Mouse (Mus musculus): ENCODE data around the gene Cep95.
"Not testable (repeated sequence)": the region's sequence is repeated elsewhere in the genome, so short reads cannot be mapped to it uniquely, and the experiment has no call there.

The Cep95 gene

GRCm38 (mm10) chr11:106788775-106789459, at the start of gene Cep95, which contains the start of gene Ddx5:
Cep95 (plus strand) TSS chr11:106789252.
Ddx5 (minus strand) TSS chr11:106789185.
- DNase-seq (ENCODE audit: low spot score) = peak; percentile 98

DNA sequence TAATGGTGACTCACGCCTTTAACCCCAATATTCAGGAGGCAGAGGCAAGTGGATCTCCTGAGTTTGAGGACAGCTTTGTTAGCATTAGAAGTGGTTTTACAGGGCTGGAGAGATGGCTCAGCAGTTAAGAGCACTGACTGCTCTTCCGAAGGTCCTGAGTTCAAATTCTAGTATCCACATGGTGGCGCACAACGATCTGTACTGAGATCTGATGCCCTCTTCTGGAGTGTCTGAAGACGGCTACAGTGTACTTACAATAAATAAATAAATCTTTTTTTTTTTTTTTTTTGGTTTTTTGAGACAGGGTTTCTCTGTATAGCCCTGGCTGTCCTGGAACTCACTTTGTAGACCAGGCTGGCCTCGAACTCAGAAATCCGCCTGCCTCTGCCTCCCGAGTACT, 48.3 kb upstream of the Cep95 start:
- not testable (repeated sequence) for DNase-seq (ENCODE audit: low spot score)

DNA sequence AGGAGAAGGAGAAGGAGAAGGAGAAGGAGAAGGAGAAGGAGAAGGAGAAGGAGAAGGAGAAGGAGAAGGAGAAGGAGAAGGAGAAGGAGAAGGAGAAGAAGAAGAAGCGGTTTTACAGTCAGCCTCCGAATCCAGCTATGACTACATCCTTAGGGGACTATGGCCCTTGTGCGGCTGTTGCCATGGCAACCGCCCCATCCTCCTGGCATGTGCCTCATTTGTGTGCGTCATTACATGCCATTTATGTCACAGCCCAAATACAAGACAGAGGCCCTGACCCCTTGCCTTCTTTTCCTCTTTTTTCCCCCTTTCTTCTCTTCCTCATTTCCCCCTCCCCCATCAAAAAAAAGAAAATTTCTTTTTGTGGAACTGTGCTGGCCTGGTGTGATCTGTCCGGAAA, 47.8 kb upstream of the Cep95 start:
- DNase-seq (ENCODE audit: low spot score) = no peak

DNA sequence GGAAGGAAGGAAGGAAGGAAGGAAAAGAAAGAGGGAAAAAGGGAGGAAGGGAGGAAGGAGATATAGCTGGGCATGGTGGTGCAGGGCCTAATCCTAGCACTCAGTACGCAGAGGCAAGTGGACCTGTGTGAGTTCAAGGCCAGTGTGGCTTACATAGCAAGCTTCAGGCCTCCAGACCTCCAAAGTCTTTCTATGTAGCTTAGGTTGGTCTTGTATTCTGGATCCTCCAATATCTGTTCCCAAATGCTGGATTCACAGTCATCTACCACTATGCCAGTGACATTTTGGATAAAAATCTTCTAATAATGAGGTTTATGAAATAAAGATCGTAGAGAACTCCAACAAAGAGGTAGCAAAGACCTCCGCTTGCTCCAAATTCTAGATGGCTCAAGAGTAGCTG, 47.2 kb upstream of the Cep95 start:
- DNase-seq (ENCODE audit: low spot score) = no peak

- DNase-seq (ENCODE audit: low spot score) = no peak
Observed at GRCm38 (mm10) chr11:106742388-106742841, 46.6 kb upstream of the Cep95 start.

GRCm38 (mm10) chr11:106744949-106745348, 44.1 kb upstream of the Cep95 start:
- no peak for DNase-seq (ENCODE audit: low spot score)

DNA sequence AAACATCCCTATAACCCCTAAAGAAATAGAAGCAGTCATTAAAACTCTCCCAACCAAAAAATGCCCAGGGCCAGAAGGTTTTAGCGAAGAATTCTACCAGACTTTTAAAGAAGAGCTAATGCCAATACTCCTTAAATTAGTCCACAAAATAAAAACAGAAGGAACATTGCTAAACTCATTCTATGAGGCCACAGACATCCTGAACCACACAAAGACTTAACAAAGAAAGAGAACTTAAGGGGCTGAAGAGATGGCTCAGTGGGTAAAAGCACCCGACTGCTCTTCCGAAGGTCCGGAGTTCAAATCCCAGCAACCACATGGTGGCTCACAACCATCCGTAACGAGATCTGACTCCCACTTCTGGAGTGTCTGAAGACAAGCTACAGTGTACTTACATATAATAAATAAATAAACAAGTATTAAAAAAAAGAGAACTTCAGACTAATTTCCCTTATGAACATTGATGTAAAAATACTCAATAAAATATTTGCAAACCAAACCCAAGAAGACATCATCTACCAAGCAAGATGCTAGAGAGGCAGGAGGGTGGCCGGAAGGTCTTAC, 39.4 kb upstream of the Cep95 start:
- DNase-seq (ENCODE audit: low spot score) = not testable (repeated sequence)

GRCm38 (mm10) chr11:106750121-106750751, 38.8 kb upstream of the Cep95 start, which contains the start of gene Pecam1:
Pecam1 (minus strand) TSS chr11:106750628.
- DNase-seq (ENCODE audit: low spot score) = no peak

DNA sequence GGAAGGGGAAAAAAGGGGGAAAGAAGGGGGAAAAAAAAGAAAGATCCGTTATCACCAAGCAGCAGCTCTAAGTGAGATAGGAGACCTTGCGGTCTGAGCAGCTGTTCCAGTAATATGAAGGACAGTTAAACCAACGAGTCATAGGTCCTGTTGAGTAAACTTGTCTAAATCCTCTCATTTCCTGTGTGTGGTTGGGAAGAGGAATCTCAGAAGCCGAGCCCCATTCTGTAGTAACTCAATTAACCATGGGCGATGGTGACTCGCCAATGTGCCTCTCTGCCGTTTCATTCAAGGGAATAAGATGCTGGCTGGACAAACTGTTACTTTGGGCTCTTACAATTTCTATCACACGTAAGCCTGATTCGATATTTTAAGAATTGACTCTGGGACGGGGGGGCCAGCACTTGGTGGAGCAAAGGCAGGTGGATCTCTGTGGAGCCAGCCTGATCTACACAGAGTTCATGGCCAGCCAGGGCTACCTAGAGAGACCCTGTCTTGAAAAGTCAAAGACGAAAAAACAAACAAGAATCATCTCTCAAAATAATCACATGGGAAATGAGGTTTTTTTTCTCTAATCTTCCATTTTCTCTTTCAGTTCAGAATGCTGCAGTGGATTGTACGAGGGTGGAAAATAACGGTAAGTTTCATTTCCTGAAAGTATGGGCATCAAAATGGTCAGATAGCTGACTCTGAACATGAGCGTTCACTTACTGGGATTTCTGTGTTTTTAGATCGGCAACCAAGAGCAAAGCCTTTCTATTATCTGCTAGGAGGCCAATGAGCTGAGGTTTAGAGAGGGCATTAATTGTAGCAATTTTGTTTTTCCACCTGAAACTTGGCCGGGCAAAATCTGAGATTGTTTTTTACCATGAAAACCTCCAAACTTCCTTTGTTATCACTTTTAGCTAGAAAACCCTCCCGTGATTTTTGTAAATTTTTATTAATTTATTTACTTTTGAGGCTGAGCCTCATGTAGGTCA, 37.7 kb upstream of the Cep95 start, which contains the start of gene Milr1:
Gene Milr1, plus strand, starts transcription at position 188 of the 980 bp plus-strand sequence.
- DNase-seq (ENCODE audit: low spot score) = no peak

DNA sequence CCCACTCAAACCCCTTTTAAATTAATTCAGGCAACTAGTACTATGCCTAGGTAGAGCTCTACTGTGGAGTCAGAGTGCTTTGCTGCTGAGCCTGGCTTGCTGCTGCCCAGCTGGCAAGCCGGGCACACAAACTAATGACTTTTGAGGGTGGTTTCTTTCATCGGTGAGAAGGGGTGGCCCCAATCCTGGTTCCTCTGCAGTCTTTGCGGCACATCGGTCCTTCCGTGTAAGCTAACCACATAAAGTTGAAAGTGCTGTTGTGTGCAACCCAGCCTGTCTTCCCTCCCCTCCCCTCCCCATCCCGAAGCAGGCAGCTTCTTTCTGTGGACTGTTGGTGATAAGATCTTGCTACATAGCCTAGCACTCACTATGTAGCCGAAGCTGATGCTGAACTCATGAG, 36.9 kb upstream of the Cep95 start:
- no peak for DNase-seq (ENCODE audit: low spot score)

DNA sequence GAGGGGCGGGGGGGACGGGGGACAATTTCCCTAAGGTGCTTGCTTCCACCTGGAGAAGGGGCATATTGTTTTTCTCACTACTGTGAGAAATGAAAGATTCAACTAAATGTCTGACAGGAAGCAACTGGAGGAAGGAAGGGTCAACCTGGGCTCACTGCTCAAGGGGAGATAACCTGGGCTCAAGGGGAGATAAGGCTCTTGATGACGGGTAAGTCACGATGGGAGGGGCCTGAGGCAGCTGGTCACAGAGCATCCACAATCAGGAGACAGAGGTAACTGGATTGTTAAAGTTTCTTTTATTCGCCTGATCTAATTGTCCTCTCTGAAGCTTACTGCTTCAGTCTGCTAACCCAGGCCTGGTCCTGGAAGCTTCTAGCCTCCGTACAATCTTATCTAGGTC, 35.7 kb upstream of the Cep95 start:
- DNase-seq (ENCODE audit: low spot score) = no peak

DNA sequence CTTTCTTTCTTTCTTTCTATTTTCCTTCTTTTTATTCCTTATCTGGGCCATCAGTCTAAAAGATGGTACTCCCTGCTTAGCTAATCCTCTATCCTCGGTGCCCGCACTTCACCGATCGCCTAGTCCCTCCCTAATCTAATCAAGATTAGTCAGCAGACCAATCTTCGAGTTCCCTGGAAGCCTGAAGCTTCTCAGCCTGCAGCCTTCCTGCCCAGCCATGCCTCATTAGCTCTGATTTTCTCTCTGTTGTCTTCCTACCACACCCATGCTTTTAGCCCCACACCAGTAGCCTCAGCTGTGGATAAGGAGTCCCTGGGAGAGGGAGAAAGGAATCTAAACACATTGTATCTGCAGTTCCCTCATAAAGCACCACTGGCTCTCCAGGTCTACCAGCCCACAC, 33.5 kb upstream of the Cep95 start:
- DNase-seq (ENCODE audit: low spot score) = no peak

DNA sequence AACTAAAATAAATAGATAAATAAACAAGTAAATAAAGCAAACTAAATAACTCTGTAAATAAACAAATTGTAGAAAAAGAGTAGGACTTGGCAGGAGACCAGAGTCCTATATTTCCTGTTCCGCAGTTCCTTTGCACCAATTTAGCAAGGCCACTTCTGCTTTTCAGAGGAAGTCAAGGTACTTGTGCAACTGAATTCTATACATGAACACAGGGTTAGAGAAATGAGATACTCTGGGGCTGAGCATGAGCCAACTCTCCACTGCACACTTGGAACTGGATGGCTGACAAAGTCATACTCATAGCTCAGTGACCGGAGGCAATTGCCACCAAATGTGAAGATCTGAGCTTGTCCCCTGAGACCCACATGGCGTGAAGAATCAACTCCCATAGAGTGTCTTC, 30.0 kb upstream of the Cep95 start:
- DNase-seq (ENCODE audit: low spot score) = no peak

DNA sequence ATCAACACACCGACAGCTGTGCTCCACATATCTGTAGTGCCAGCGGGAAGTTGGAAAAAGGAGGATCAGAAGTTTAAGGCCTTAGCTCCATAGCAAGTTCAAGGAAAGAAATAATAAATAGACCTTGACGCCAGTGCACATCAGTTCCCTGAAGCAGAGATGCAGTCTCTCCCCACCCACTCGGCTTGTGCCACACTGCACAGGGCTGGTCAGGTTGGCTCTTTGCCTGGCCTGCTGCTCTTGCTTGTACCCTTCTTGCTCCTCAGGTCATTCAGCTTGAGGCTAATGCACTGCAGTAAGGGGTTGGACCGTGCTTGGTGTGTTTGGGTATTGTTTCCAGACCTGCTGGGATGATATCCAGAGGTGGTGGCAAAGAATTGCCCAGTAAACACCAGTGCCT, 28.5 kb upstream of the Cep95 start:
- DNase-seq (ENCODE audit: low spot score) = no peak

- DNase-seq (ENCODE audit: low spot score) = no peak
Observed at GRCm38 (mm10) chr11:106762139-106762799, 26.8 kb upstream of the Cep95 start.

DNA sequence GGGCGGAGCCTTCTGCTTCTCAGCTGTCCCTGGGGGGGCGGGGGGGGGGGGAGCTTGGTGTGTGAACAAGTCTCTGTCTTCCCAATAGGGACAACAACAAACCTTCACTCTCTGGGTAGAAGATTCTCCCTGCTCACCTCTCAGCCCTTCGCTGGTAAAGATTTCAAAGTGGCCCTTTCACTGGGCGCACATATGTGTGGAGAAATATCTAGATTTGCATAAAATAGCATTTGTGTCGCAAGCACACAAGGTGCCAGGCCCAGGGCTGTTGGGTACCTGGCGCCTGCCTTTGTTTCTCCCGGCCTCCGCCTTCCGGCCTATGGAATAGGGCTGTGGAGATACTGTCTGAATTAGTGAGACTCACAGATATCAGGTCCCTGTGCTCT, 26.3 kb upstream of the Cep95 start:
- no peak for DNase-seq (ENCODE audit: low spot score)

DNA sequence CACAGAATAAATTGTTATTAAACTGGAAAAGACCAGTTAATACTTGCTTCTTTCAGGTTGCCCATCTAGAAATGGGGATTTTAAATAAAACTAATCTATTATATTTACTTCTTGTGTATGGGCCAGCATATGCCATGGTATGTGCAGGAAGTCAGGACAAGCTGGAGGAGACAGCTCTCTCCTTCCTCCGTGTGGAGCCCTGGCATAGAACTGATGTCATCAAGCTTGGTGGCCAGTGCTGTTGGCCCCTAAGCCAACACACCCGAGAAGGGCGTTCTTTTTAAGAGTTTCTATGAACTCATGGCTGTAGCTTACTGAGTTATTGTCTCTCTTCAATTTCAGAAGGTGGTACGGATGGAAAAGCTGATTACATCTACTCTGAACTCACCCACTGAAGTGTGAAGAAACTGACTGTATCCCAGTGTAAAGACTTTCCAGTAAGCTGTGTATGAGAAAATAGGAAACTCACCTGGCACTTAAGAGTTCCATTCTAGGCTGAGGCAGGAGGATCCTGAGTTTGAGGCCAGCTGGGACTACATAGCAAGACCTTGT, 22.4 kb upstream of the Cep95 start:
- DNase-seq (ENCODE audit: low spot score) = no peak

GRCm38 (mm10) chr11:106767516-106767915, 21.5 kb upstream of the Cep95 start:
- DNase-seq (ENCODE audit: low spot score) = no peak

GRCm38 (mm10) chr11:106770195-106770974, 18.7 kb upstream of the Cep95 start:
- DNase-seq (ENCODE audit: low spot score) = no peak

DNA sequence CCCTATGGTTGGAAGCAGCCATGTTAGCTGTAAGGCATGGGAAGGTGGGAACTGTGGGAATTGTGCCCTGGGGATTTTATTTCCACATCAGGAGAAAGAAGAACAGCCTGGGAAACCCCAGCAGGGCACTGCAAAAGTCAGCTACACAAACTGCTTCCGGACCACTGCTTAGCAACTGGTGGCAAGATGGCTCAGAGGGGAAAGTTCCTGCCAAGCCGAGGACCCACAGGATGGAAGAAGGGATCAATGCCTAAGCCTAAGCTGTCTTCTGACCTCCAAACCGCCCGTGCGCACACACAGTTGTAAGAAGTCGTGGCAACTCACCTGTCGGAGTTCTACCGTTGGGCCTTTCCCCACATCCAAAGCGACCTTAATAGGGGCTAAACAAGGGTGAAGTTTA, 16.0 kb upstream of the Cep95 start:
- DNase-seq (ENCODE audit: low spot score) = no peak

Measured in urinary bladder, postnatal 14 days (tissue).